Mouse (Mus musculus) erythroblast, embryonic 14.5 days (primary cell): Measurements from ENCODE around the gene Syn2.

Source experiments
- GATA1 ChIP-seq: IDR thresholded peaks from 2 replicates; pipeline ENCODE4 v1.6.1; 2012; ENCODE audit warnings: low read length, inconsistent platforms, mixed read lengths
- TAL1 ChIP-seq: IDR thresholded peaks from 3 replicates; pipeline ENCODE4 v1.6.1; 2012; ENCODE audit warnings: low read length, inconsistent platforms, mixed read lengths

DNA sequence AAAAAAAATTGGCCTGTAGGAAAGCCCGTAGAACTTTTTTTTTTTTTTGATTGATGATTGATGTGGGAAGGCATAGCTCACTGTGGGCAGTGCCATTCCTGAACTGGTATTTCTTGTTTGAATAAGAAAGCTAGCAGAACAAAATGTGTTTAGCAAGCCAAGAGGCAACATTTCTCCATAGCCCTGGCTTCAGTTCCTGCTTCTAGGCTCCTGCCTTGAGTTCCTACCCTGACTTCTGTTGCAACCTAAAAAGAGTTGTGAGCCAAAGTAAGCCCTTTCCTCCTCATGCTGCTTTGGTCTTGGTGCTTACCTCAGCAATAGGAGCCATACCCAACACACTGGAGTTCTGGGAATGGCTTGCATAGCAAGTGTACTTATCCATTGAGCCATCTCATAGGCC, 23.3 kb upstream of the Syn2 start:
- no peak for TF ChIP-seq GATA1
- no peak for TF ChIP-seq TAL1
